Mouse (Mus musculus) MEL-GATA-1-ER (cell line): ENCODE results near the gene Abo.
"Not testable (repeated sequence)": the region's sequence is repeated elsewhere in the genome, so short reads cannot be mapped to it uniquely, and the experiment has no call there.

Experiments used
- DNase-seq: peaks from one replicate; pipeline ENCODE4 v3.0.0-alpha.2; 2012; ENCODE audit warnings: low read depth; ENCODE audit errors: extremely low read depth

The Abo gene

GRCm38 (mm10) chr2:26864879-26865278 lies at the start of gene Abo:
Abo (minus strand) TSS chr2:26864979.
- DNase-seq: no peak

- no peak for DNase-seq
Observed at GRCm38 (mm10) chr2:26914148-26914941, 49.6 kb upstream of the Abo start.

- peak; percentile 82 for DNase-seq
Observed at GRCm38 (mm10) chr2:26913416-26914147, 48.8 kb upstream of the Abo start.

GRCm38 (mm10) chr2:26912253-26912770 lies 47.5 kb upstream of the Abo start:
- no peak for DNase-seq

GRCm38 (mm10) chr2:26910994-26911765 lies 46.4 kb upstream of the Abo start:
- no peak for DNase-seq

- DNase-seq: peak; percentile 95
Observed at GRCm38 (mm10) chr2:26910124-26910993, 45.6 kb upstream of the Abo start, which contains the start of the genes Med22 and Rpl7a. Med22 (minus strand) TSS chr2:26910677. Rpl7a (plus strand) TSS chr2:26910764.

GRCm38 (mm10) chr2:26909387-26909784 lies 44.6 kb upstream of the Abo start:
- DNase-seq: no peak

GRCm38 (mm10) chr2:26908710-26909386 lies 44.1 kb upstream of the Abo start:
- no peak for DNase-seq

- DNase-seq: no peak
Observed at GRCm38 (mm10) chr2:26907109-26907508, 42.3 kb upstream of the Abo start.

GRCm38 (mm10) chr2:26906431-26906830 lies 41.7 kb upstream of the Abo start:
- no peak for DNase-seq

GRCm38 (mm10) chr2:26905936-26906335 lies 41.2 kb upstream of the Abo start:
- no peak for DNase-seq

GRCm38 (mm10) chr2:26903311-26903710 lies 38.5 kb upstream of the Abo start:
- DNase-seq: no peak

GRCm38 (mm10) chr2:26902467-26903220 lies 37.9 kb upstream of the Abo start, which contains the start of gene Surf6:
Surf6 (minus strand) TSS chr2:26902879.
- DNase-seq: peak; percentile 97

- DNase-seq: no peak
Observed at GRCm38 (mm10) chr2:26901834-26902400, 37.1 kb upstream of the Abo start.

GRCm38 (mm10) chr2:26900731-26901130 lies 36.0 kb upstream of the Abo start:
- DNase-seq: no peak

GRCm38 (mm10) chr2:26895898-26896297 lies 31.1 kb upstream of the Abo start:
- DNase-seq: no peak

GRCm38 (mm10) chr2:26886170-26886569 lies 21.4 kb upstream of the Abo start:
- not testable (repeated sequence) for DNase-seq

- not testable (repeated sequence) for DNase-seq
Observed at GRCm38 (mm10) chr2:26885541-26885940, 20.8 kb upstream of the Abo start.

- no peak for DNase-seq
Observed at GRCm38 (mm10) chr2:26878571-26878970, 13.8 kb upstream of the Abo start.
